Mouse (Mus musculus) mature B cell (primary cell): Measurements from ENCODE around the gene Esp23.
"Not testable (repeated sequence)": the region's sequence is repeated elsewhere in the genome, so short reads cannot be mapped to it uniquely, and the experiment has no call there.

Source experiments
- in situ Hi-C: fragments of 300-500 bp; cut with MboI; formaldehyde crosslinking; loops from 2 replicates; pipeline ENCODE4 v1.14.3; 2019

Gene Esp23

DNA sequence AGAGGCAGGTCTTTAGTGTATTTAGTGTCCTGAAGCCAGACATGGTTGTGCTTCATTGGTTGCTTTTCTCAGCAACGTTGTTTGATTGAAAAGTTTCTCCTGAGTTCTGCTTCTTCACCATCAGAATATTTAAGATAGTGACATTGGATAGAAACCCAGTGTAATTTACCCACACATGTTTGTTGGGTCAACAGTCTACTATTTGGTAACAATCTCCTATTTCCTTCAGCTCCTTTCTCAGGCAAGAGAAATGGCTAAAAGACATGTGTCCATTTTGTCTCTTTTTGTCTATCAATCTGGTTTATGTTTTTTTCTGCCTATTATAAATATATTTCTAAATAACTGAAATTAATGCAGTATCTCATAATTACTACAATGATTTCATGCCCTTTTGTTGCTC is at the start of gene Esp23:
TSS of gene Esp23 (minus strand) at position 101 of the 400 bp plus-strand sequence.
- in situ Hi-C loops = no loop called here

DNA sequence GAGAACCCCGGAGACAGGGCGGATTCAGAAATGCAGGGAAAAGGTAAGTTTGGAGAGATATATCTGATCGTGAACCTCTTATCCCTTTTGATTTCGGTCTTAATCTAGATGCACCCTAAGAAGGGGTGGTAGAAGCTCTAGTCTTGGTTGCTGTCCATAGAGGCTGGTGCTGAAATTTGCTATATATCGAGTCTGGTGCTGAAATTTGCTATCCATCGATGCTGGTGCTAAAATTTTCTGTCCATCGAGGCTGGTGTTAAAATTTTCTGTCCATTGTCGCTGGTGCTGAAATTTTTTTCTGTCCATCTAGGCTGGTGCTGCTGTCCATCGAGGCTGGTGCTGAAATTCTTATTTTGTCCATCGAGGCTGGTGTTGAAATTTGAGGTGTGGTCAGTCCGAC is 30.3 kb upstream of the Esp23 start:
- in situ Hi-C loops = not testable (repeated sequence)

DNA sequence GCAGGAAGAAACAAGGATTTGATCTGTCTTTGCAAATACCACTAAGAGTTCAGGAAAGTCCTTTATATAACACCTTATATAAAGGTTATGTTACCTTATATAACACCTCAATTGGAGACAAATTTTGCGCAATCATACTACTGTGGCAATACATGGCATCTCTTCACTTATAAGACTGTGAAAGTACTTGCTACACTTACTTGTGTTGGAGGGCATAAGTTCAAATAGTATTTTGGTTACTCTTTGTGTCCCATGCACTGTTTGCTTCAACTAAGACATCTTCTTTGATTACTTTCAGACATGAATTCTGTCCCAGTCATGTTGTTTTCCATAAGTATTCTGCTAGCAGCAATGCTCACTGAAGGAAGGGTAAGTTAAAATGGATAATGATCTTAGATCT is 18.2 kb upstream of the Esp23 start, which contains the start of gene Esp22:
TSS of gene Esp22 (plus strand) at position 301 of the 400 bp plus-strand sequence.
- in situ Hi-C loops = no loop called here

DNA sequence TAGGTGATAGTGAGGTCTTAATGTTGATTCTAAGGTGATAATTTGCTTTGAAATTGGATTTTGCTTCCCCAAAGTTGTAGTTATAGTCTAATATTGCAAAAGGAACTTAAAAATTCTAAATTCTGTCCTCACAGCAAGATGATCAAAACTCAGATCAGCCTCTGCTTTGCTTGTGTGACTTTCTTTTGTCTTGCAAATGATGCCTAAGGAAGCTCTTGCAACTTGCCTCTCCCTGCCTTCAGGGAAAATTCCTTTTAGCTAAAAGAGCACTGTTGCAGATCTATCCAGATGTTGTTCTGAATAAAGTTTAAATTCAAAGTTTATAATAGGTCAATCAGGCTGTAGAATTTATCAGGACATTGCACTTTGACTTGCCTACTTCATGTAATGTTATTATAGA is 13.2 kb downstream of the Esp23 start:
- in situ Hi-C loops = no loop called here

DNA sequence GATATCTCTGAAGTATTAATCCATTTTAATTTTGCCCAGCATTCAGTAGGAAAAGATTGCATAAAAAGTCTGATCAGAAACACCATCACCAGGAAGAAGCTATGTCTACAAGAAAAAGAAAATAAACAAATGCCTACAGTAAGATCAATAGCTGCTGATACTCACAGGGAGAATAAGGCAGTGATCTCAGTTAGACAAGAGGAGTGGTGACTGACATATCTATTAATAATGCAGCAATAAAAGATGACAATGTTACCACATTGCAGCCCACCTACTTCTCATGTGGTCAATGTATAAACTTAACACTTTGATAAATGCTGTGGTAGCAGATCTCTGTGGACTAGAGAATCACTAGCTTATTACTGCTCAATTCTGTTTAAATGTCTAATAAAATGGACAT is 33.6 kb downstream of the Esp23 start, which contains the start of gene Gm21903:
TSS of gene Gm21903 (minus strand) at position 101 of the 400 bp plus-strand sequence.
- in situ Hi-C loops = no loop called here

DNA sequence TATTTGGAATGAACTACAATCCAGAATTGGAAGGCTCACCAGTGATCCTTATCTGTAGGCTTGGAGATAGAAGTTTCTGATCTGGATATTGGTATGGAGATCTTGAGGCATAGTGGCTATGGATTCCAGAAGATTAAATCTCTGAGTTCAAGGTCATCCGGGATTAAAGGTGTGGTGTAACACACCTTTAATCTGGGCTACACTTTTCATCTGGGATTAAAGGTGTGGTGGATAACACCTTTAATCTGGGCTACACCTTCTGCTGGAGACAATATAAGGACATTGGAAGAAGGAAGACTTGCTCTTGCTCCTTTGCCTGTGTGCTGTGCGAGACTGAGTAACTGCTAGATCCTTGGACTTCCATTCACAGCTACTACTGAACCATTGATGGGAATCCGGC is 40.4 kb downstream of the Esp23 start, which contains the start of gene Esp24:
TSS of gene Esp24 (plus strand) at position 301 of the 400 bp plus-strand sequence.
- in situ Hi-C loops = not testable (repeated sequence)
